Mouse (Mus musculus) heart, postnatal 10 days (tissue): ENCODE measurements around the gene Dpp9. TPM values are rescaled to one million over a fixed set of nuclear protein-coding genes. Genes with fewer than 3 reads are reported as not detected.

ENCODE experiments used
- DNase-seq, 2 experiments: peaks; one replicate each; pipeline ENCODE4 v3.0.0; 2021
- intact Hi-C: fragments of 180-260 bp; cut with DNase I; formaldehyde crosslinking; loops from one replicate; pipeline ENCODE4 v1.15.1; 2025
- total RNA-seq, 2 experiments: library from RNA; stranded (reverse); gene quantifications; 2 replicates each; pipeline ENCODE4 v1.2.3; 2021

The Dpp9 gene
- total RNA-seq, 2 experiments from 2014 or later = 29.1 to 33.3 TPM

DNA sequence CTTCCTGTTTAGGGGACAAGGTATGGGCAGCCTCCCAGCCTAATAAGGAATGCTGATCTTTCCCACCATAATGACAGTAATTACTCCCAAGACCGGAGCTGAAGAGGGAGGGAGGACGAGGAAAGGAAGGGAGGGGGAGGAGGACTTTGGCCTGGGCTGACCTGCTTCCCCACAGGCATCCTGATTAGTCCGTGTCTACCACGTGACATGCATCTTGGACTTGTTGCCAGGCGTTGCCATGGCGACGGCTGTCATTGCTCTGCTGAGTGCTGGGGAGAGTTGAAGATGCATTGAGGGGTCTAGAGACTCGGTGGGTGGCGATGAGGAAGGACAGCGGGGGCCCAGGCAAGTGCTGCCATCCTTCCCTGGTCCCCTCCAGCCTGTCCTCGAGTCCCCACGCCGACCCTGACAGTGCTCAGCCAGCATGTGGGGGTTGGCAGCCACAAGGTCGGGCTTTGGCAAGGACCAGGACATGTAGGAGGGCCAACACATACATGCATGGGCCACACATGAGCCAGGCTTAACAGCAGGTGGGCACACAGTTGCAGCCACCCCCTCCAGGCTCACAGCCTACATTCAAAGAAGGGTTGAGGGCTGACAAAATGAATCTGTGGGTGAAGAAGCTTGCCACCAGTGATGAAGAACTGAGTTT is 15.2 kb upstream of the Dpp9 start:
- DNase-seq = peak; percentile 46 to 62
- intact Hi-C loops = no loop called here

DNA sequence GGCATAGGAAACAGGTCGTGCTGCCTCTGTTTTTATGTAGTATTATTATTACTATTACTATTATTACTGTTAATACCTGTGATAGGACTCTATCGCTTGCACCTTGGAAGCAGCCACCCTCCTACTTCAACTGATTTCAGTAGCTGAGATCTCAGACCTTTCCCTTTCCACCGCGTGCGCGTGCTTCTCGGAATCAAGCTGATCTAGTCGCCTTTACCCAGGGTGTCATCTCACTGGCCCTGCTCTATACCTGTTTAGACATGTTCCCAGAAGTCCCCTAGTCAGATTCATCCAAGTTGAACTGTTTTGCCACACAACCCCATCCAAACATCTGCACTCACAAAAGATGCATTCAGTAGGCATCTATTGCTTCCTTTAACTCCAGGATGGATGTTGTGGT is 14.7 kb upstream of the Dpp9 start:
- no peak for DNase-seq
- intact Hi-C loops = no loop called here

DNA sequence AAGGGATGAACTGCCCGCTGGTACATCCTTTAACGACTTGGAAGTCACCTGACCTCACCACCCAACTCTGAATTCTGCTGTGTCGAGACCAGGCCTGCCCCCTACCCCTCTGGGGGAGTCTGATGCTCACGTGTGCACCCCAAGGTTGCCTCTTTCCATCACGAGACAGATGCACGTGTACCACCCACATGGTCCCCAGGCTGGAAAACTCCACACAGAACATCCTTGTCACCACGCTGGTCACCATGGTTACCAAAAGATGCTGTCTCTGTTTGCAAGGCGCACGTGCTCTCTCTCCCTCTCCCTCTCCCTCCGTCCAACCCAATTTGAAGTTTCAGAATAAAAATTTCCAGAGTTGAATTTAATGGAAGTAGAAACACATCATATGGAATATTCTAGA is 11.2 kb upstream of the Dpp9 start:
- intact Hi-C loops = no loop called here
- DNase-seq = no peak

DNA sequence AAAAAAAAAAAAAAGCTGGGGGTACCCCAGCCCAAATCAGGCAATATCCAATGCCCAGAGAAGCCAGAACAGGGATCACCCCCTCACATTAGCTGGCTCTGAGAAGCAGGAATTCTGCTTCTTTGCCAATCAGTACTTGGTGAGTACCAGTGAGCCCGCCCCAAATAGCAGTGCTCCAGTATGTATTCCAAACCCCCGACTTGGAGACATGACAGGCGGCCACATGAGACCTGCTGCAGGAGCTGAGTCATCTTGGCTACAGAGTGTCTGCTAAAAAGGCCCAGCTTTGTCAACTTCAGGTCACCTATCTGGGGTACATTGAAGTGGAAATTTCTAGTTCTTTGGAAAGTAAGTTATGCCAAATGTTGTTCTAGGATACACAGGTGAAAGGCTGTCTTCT is 7.9 kb upstream of the Dpp9 start:
- DNase-seq = no peak
- intact Hi-C loops = no loop called here

DNA sequence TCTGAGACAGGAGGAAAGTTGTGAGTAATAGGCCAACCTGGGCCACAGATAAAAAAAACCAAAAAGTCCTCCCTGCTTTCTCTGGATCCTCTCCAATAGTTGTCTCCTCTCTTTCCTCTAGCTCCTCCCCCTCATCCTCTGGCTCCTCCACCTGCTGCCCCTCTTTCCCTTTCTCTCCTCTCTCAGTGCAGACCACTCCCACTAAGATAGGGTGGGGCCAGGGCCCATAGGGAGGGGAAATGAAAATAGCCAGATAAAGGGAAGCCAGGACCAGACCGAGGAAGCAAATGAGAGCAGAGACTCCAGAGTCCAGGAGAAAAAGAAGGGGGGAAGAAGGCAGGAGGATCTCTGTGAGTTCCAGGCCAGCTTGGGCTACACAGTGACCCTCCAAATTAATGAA is 6.2 kb upstream of the Dpp9 start:
- DNase-seq = no peak
- intact Hi-C loops = no loop called here

DNA sequence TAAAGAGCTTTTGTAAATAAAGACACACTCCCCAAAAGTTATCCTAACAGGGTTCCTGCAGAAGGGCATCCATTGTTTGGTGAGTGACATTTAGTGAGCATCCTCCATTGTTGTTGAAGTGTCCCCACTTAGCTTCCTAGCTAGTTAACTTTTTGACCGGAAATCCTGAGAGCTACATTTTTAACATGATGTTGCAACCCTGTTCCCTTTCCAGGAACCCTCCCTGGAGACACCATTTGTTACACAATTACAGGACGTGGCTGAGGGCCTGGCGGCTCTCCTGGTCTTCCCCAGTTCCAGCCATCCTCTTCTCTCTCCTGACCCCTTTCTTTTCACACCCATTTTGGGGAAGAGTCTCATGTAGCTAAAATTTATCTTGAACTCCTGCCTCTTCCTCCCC is 1.1 kb upstream of the Dpp9 start:
- intact Hi-C loops = loop anchor here (2.0 kb wide), 2 partner anchors 23 to 31 kb away; no protein-coding TSS in a partner anchor
- DNase-seq = peak; percentile 84

DNA sequence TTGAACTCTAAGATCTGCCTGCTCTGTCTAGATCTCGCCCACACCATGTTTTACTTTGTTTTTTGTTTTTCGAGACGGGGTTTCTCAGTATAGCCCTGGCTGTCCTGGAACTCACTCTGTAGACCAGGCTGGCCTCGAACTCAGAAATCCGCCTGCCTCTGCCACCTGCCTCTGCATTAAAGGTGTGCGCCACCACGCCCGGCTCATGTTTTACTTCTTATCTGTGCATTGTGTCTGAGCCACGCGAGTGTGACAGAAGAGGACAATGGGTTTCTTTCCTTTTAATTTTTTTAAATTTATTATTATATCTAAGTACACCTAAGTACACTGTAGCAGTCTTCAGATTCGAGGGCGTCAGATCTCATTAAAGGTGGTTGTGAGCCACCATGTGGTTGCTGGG is 546 bp upstream of the Dpp9 start:
- intact Hi-C loops = loop anchor here (2.0 kb wide), 2 partner anchors 24 to 32 kb away; no protein-coding TSS in a partner anchor
- no peak for DNase-seq

DNA sequence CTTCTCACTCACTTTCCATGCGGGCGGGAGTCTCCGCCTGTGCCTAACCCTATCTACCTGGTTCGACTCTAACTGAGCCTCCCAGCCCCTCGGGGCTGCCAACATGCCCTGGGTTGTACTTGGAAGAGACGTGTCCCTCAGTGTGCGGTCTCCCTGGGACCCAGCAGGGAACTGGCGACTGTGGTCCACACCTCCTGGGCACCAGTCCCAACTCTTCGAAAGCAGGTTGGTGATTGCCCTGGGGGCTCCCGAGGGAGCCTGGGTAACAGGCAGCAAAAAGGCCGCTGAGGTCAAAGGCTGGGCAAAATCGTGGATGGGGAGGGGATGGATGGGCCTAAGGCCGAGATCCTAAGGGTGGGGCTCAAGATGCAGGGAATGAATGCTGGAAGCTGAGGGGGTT is 1.0 kb downstream of the Dpp9 start:
- intact Hi-C loops = loop anchor here (2.0 kb wide), 2 partner anchors 25 to 33 kb away; no protein-coding TSS in a partner anchor
- peak in 1 of 2 experiments; percentile 17 for DNase-seq

DNA sequence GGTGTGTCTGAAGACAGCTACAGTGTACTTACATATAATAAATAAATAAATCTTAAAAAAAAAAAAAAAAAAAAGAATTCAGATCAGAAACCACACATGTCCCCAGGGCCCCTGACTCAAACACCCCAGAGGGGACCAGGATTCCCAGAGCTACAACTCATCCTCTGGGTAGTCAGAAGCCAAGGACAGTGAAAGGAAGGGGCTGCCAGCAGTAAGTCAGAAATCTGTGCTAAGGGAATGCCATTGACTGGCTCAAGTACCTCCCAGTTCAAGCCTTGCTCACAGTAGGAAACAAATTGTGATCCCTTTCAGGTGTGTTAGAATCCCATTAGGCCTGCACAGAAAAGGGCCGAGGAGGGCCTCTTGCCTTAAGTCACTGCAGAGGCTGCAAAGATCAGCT is 4.5 kb downstream of the Dpp9 start:
- no peak for DNase-seq
- intact Hi-C loops = no loop called here

DNA sequence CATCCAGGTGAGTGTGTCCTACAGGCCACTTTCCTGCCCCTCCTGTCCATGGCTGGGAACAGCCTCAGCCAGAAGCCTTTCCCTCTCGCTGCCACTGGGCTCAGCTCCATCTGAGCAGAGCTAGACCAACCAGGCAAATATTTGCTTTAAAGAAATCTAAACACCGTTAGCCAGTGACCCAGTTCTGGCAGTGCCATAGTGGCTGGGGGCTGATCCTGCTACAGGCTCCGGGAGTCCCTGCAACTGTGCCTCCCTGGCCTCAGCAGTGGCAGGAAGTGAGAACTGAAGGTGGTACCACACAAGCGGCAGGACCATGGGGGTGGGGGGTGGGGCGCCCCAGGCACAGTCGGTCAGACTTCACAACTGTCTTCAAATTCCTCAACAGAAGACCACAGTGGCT is 6.0 kb downstream of the Dpp9 start:
- intact Hi-C loops = no loop called here
- DNase-seq = no peak

DNA sequence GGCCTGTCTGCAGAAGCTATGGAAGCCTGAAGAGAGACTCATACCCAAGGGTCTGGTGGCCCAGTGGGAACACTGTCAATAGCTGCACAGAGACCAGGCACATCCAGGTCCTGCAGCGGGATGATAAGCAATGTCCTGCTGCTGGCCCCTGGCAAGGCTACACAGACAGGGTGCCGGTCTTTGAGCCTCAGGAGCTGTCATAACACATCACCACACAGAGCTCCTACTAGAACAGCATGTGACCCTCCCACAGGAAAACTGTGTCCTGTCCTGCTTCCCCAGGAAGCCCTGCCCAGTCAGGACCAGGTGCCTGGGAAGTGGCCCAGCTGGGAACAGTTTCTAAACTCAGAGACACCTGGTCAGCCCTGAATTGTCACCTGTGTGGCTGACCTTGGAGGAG is 7.6 kb downstream of the Dpp9 start:
- intact Hi-C loops = no loop called here
- DNase-seq = peak in 1 of 2 experiments; percentile 15

DNA sequence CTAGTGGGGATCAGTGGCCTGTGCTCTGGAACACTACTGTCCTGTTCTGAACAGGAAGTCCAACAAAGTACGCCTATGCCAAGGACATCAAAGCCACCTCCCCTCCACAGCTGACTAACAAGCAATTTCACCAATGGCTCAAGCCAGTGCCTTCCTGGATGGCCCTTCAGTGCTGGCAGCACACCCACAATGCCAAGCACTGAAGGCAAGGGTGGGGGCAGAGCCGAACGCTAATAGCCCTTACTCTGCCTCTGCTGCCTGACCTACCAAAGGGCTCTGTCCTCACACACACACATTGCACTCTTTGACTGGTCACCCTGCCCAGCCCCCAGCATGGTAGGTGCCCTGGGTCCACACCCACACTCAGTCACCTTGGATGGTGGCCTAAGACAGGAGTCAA is 9.9 kb downstream of the Dpp9 start:
- no peak for DNase-seq
- intact Hi-C loops = no loop called here

DNA sequence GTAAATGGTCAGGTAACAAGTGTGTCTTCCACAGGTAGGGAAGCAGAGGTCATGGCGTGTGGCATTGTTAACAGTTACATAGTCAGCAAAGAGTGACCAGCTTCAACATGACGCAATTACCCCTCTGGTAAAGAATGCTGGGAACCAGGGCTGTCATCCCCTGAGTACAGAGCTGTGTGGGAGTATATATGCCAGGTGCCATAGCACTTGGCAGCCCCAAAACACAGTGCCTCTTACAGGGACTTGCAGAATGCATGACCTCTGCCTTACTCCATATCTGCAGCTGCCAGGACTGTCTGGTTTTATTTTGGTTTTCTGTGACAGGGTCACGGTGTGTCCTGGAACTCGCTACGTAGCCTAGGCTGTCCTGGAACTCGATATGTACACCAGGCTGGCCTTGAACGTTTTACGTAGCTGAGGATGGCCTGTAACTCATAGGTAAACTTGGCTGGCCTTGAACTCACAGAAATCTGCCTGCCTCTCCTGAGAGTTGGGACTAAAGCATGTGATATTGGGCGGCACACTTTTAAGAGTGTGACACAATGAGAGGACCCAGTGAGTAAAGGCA is 10.7 kb downstream of the Dpp9 start:
- intact Hi-C loops = no loop called here

DNA sequence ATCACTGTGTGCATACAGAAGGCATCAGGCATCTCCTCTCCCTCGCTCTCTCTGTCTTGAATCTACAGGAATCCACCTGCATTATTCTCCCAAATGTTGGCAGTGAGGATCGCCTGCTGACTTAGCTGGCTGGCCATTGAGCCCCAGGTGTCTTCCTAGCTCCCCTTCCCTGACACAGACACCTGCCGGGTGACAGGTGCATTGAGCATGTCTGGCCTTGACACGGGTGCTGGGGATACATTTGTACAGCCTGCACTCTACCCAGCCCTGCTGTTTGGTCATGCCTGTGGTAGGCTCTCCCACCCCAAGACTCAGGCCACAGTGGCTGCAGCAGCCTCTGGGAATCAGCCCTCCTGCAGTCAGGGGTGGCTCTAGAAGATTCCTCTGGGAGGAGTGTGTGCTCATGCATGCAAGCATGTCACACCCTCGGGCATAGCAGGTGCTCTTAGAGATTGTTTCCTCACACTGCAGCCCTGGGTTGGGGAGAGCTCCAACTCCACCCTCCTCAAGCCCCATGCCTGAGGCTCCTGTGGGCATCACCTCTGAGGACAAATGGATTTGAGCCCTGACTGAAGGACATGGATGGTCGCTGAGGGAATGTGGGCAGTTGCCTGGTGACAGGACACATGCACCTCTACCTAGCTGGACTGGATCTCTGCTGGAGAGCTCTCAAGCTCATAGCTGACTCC is 11.6 kb downstream of the Dpp9 start:
- no peak for DNase-seq
- intact Hi-C loops = no loop called here

More for the DNA sequence above, 10.7 kb downstream of the Dpp9 start:
- DNase-seq = no peak

DNA sequence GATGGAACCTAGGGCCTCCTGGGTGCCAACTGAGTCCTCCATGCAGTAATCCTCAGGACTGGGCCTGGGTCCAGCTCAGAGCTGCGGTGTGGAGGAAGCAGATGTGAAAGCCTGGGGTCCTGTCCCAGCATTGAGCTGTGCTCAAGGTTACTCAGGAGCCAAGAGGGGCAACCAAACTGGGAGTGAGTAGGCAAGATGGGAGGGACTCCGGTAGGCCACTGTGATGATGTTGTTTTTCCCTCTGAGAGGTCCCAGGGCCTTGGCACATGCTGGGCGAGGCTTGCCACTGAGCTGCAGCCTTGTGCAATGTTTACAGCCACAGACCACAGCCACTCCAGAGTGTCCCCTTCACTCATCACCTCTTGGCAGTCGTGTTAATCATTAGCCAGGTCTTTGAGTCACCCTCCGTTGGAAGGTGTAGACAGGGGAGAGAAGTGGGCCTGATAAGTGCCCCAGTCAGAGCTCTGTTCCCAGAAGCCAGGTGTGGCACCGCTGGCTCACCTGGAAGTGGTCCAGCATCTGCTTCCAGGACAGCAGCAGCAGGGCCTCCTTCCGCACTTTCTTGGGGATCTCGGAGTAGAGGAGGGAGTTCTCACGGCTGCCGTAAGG is 12.3 kb downstream of the Dpp9 start:
- DNase-seq = no peak
- intact Hi-C loops = no loop called here

DNA sequence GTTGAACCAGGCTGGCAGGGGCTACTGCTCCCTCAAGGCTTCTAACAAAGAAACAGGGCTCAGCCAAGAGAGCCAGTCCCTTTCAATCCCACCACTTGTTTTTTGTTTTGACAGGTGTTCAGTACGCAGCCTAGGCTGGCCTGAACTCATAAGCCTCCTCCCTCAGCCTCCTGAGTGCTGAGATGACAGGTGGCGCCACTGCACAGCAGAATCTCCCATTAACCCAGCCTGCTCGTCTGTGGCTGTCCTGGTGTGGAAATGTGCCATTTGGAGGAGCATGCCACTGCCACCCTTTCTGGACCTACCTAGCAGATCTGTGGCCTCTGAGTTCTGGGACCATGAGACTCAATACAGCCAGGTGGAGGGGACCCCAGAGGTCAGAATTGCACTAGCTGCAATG is 15.0 kb downstream of the Dpp9 start:
- intact Hi-C loops = no loop called here
- DNase-seq = peak in 1 of 2 experiments; percentile 26

DNA sequence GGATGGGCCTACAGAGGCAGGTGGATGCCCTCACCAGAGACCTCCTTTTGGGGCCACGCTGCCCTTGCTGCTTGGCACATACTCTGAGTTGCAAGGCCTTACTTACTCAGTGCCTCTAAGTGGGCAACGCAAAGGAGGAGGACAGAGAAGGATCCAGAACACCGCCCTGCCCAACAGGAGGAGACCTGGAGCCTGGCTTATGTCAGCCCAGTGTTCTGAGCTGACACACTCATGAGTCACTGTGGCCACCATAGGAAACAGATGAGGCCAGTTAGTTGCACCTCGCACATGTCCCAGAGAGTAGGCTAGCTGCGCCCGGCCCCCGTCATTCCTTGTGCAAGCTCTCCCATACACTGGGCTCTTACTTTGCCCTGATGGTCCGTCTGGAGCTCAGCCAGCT is 16.2 kb downstream of the Dpp9 start:
- DNase-seq = no peak
- intact Hi-C loops = no loop called here

DNA sequence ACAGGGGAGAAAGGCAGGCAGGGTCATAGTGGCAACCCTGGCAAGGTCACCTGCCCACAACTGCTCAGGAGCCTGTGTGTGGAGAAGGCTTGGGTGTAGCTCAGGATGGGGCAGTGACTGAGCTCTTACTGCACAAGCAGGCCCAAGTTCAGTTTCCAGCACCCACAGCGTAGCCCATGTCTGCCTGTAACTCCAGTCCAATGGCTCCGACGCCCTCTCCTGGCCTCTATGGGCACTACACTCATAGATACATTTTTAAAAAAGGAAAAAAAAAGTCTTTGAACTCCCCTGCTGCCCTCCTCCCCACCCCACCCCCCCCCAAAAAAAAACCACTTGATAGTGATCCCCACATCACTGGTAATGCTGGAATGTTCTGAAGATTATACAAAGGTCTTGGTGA is 17.1 kb downstream of the Dpp9 start:
- no peak for DNase-seq
- intact Hi-C loops = no loop called here

DNA sequence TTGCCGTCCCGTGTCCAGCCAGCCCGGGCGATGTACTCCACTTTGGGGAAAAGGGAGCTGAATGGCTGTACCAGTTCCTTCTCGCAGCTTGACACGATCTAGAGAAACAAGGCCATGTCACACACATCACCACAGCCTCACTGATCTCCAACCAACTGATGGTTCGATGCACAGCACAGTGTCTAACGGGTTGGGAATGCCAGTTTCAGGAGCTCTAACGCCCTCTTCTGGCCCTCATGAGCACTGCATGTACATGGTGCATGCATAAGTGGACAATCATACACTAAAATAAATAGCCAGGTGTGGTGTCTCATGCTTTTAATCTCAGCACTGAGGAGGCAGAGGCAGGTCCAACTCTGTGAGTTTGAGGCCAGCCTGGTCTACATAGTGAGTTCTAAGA is 18.1 kb downstream of the Dpp9 start:
- DNase-seq = peak in 1 of 2 experiments; percentile 19
- intact Hi-C loops = no loop called here

DNA sequence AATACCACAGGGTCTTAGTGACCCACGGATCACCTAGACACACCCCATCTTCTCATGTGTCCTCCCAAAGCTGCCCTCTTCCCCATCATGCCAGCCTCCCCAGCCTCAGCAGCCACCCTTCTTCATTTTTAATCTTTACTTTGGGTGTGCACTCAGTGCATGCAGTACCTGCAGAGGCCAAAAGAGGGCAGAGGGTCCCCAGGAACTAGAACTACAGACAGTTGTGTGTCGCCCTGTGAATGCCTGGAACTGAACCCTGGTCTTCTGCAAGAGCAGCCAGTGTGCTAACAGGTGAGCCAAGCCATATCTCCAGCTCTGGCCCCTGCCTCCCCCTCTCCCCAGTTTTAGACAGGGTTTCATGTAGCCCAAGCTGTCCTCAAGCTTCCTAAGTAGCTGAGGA is 21.8 kb downstream of the Dpp9 start:
- no peak for DNase-seq
- intact Hi-C loops = loop anchor here (2.0 kb wide), 1 partner anchor 56 kb away; no protein-coding TSS in a partner anchor

DNA sequence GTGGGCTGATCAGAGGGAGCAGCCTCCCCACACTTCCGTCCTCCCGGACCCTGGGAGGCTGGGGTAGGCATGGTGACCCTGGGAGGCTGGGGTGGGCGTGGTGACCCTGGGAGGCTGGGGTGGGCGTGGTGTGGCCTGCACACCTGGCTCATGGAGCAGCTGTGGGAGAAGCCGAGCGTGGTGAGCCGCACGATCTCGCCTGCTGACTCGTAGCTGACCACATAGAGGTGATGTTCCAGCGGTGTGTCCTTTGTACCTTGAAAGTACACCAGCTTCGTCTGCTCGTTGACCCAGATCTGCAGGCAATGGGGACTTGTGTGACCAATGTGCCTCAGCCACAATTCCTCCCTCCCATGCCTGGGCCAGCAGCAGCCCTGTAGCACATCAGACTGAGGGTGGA is 23.9 kb downstream of the Dpp9 start:
- intact Hi-C loops = no loop called here

DNA sequence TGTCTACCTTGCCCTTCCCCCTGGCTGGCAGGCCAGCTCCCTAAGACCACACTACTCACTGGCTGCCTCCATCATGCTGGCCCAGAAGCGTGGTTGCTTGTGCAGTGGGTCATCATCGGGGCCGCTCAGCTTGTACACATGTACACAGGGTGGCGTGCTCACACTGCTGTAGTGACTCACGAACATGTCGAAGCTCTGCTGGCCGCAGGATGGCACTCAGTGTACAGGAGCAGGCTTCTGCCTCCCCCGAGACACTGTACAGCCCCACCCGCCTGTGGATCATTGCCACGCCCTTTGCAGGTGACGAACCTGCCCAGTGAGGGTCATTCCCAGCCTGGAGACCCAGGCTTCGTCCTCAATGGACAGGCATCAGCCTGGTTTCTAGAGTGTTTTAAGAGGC is 24.3 kb downstream of the Dpp9 start:
- no peak for DNase-seq
- intact Hi-C loops = no loop called here

More for the DNA sequence above, 23.9 kb downstream of the Dpp9 start:
- no peak for DNase-seq
